Mouse (Mus musculus) adrenal gland, postnatal 36 days (tissue): ENCODE measurements around the gene Ubash3b. TPM values are rescaled to one million over a fixed set of nuclear protein-coding genes. Genes with fewer than 3 reads are reported as not detected.
A peak's percentile ranks its signal among the peaks of the same experiment; 100 is the strongest.

Source experiments
- DNase-seq, 2 experiments: peaks; one replicate each; pipeline ENCODE4 v3.0.0; 2021; ENCODE audit warnings: mixed read lengths in 1 of 2
- long read RNA-seq, 2 experiments: library from polyadenylated mRNA; stranded (forward); transcript quantifications; one replicate each; pipeline ENCODE4 v2.0.0; 2021; ENCODE audit warnings: borderline sequencing depth in 2 of 2
- total RNA-seq, 2 experiments: library from RNA; stranded (reverse); gene quantifications; 2 replicates each; pipeline ENCODE4 v1.2.3; 2021

The Ubash3b gene
- total RNA-seq = 1 to 10 TPM; 1.8 to 2.3 TPM
- long read RNA-seq, experiment 1, full-length matches to known transcripts = 1 of 3 reads
- long read RNA-seq, experiment 1, partial matches to known transcripts = 2 of 3 reads
- long read RNA-seq, experiment 1, other reads (novel, unspliced or antisense) = 0 of 3 reads
- long read RNA-seq, experiment 2, partial matches to known transcripts = 1 of 1 reads
- long read RNA-seq, experiment 2, other reads (novel, unspliced or antisense) = 0 of 1 reads

DNA sequence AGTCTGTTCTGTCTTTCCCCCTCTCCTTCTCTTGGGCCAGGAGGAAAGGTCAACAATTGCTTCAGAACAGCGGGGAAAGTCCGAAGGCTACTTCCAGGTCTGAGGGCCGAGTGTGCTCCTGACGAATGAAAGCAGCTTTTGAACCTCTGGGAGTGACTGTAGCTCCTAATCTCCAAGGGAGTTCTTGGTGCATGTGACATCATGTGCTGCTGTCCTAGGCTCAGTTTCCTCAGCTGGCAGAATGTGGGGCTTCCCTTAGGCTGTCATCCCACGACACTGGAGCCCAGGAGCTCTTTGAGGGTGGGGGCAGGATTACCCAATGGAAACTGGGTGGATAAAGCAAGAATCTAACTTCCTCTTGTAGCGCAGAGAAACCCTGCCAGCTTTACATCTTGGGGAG is at the start of gene Ubash3b:
TSS of gene Ubash3b (minus strand) at position 285 of the 400 bp plus-strand sequence.
- DNase-seq = no peak

- peak; percentile 92 to 95 for DNase-seq
These were observed 45.9 kb upstream of the Ubash3b start for GRCm38 (mm10) chr9:41207130-41208104.

DNA sequence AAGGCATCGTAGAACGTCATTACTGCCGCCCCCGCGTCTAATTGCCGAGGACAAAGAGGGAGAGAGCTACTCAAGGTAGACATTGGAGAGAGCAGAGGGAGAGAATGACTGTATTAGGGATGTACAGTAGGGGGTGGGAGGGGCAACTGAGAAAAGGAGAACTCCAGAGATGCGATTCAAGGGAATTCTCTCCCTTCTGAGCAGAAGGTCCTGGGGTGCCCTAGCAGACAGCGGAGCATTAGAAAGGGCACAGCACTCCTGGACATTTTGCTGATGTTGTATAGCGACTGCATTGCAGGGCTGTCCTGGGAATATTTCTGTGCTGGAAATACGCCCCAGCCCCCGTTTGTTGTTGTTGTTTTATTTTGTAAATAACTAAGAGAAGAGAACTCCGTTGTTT is 45.2 kb upstream of the Ubash3b start:
- no peak for DNase-seq

GRCm38 (mm10) chr9:41205267-41205666 is 43.8 kb upstream of the Ubash3b start:
- DNase-seq = no peak

DNA sequence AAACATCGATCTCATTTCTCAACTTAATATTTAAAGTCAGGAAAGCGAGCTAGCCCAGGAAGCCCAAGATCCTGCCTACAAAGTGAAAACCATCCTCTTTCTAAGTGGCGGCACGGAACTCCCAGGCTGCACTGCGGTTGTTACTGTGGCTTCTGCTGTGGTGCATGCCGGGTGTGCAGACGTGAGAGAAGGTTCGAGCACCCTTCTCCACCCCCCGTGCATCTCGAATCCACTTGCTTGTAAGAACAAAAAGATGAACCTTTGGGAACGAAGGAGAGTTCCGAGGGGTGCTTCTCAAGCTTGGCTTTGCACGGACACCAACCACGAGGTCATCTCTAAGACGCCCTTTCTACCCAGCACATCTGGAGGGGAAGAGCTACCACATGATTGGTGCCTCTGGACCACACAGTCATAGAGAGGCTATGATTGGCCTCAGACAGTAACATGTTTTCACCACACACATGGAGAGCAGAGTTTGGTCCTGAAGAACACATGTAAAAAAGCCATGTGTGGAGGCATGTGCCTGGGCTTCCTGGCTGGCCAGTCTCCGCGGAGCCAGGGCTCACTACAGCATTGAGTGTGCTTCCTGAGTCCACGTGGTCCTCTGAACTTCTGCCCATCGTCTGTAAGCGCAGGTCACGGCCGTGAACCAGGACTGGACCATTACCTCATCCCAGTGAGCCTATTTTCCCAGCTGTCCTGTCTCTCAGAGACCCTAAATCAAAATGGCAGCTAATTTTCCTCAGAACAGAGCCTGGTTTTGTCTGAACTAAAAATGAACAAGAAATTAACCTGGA is 38.2 kb upstream of the Ubash3b start:
- no peak for DNase-seq

DNA sequence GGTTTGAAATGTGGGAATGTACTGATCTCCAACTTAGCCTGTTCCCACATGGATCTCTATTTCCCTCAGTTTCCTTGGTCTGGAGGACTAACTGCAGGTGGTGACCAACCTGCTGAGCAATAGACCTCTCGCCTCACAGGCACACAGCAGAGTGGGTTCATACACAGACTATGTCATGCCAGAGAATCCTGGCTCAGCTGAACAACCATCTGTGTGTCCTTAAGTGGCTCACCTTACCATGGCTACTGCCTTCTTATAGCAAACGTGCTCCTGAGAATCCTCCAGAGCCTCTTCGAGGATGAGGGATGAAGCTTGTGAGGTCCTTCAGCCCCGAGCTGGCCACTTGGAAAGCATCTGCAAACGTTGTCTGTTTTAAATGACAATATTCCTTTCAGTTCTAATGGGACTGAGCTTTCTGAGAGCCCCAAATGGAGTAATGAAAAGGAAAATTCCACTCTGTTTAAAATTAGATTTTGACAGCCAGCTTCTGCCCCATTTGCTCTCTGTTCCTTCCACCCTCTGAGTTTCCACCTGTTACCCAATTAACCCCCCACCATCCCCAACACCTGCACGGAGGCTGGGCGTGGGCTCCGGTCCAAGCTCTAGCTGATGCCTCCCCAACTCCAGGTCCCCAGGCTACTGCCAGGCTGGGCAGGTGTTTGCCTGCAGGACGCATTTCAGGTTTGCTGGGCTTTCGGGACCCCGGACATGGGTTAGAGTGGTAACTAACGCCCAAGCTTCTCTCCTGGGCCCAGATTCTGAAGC is 37.2 kb upstream of the Ubash3b start:
- DNase-seq = no peak

- no peak for DNase-seq
These were observed 34.3 kb upstream of the Ubash3b start for GRCm38 (mm10) chr9:41195742-41196311.

- DNase-seq = no peak
These were observed 30.2 kb upstream of the Ubash3b start for GRCm38 (mm10) chr9:41191651-41192210.

DNA sequence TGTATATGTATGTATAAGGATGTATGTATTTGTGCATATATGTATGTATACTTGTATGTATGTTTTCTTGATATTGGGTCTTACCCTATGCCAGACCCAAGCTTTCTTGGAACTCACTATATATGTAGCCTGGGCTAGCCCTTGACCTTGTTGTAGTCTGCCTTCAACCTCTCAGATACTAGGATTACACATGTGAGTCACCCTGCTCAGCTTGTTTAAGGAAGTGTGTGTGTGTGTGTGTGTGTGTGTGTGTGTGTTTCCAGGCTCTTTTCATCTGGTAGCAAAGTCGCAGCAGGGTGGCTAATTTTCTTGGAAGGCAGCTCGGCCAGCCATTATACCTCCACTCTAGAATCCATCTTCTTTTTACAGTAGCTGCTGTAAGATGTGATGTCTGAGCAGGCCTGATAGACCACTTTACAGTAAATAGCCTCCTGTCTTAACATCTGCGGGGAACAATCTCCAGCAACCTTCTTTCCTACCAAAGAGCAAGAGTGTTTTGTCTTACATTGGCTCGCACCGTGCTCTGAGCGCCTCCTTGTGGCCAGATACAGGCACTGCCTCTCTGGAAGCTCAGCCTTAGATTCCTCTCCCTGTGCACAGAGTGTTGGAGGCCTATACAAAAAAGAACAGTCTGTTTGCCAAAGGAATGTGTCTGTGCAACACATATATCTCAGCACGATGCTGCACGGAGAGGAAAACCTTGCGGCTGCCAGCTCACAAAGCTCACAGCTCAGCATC is 29.4 kb upstream of the Ubash3b start:
- peak; percentile 71 to 76 for DNase-seq

GRCm38 (mm10) chr9:41187939-41188338 is 26.4 kb upstream of the Ubash3b start:
- no peak for DNase-seq

DNA sequence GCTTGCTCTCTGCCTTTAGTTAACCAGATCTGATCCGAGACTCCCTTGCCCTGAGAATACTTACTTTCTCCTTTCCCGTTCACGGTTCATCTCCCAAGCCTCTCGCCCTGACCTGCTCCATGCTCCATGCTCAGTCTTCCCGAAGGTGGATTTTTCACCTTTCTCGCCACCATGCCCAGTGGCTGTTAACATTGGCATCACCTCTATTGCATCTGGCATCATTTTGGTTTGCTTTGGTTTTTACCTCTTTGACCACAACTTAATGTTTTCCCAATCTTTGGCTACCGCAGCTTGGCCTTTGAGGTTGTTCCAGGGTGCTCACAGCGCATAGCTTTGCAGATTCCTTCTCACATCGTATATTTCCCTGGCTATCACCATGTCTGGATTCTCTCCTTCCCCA is 26.0 kb upstream of the Ubash3b start:
- DNase-seq = no peak

DNA sequence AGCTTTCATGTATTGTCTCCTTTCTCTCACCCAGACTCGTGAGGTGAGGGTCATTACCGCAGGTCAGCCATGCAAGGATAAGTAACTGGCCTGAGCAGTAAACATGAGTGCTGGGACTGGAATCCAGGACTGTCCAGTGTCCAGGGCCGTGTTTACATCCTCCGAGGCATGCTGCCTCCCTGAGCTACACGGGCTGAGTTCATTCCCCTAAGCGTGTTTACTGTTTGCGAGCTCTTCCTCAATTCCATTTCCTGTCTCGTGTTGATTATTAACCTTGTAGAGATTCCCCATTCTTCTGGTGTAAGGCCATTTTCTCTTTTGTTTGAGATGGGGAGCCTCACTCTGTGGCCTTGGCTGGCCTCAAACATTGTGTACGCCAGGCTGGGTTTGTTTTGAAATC is 23.8 kb upstream of the Ubash3b start:
- DNase-seq = no peak

DNA sequence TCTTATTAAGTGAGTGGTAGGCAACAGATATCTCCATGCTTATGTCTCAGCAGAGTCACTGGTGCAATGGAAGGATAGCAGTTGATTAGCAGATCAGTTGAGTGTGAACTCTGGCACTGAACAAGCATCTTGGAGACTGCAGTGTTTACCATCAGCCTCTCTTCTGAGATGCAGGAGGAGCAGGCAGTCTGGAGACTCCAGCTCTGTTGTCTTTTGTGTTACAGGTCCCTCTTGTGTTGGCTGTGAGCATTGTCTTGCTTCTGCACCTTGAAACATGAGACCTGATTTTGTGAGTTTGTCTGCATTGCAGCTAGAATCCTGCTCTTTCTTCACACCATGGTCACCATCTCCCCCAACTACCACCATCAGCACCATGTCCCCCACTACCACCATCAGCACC is 21.1 kb upstream of the Ubash3b start:
- DNase-seq = peak in 1 of 2 experiments; percentile 34

- no peak for DNase-seq
These were observed 20.3 kb upstream of the Ubash3b start for GRCm38 (mm10) chr9:41181803-41182202.

DNA sequence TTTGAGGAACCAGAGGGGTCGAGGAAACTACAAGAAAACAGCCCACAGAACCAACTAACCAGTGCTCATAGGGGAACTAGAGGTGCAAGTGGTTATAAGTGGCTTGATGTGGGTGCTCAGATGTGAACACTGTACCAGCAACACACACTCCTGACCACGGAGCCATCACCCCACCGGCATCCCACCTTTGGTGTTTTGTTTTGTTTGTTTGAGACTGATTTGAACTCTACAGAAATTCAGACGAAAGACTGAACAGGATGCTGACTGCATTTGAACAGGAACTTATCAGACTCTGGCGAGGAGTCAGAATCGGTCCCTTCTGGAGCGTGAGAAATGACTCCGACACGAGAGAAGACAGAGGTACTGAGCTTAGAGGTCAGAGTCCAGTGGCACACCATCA is 19.9 kb upstream of the Ubash3b start:
- DNase-seq = no peak

DNA sequence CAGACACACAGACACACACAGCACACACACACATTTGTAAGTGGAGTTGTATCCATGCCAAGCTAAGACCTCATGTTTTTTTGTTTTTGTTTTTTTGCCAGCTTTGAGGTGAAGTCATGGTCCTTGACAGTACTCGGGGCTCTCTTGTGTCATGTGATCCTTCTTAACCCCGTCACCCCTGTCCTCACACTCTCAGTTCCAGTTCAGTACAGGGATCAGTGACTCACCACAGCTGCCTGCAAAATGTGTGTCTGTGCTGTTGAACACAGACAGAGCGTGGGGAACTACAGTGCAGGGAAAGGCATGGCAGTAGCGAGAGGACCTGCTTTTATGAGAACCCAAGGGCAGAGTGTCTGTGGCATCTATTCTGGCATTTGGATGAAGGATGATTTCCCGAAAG is 17.6 kb upstream of the Ubash3b start:
- peak; percentile 42 to 53 for DNase-seq

GRCm38 (mm10) chr9:41173158-41173557 is 11.7 kb upstream of the Ubash3b start:
- no peak for DNase-seq

DNA sequence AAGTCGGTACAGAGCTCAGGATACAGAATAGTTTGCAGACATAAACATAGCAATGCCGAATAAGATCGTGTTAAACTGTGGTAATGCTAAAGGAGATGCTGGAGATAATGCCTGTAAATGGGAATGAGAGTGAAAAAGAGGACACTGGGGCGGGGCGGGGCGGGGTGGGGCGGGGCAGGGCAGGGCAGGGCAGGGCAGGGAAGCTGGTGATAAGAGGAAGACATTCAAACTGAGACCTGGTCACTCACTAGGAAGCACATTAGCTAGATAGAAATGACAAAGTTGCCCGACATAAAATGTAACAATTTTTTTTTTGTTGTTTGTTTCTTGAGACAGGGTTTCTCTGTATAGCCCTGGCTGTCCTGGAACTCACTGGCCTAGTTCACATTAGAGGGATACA is 10.9 kb upstream of the Ubash3b start:
- DNase-seq = no peak

DNA sequence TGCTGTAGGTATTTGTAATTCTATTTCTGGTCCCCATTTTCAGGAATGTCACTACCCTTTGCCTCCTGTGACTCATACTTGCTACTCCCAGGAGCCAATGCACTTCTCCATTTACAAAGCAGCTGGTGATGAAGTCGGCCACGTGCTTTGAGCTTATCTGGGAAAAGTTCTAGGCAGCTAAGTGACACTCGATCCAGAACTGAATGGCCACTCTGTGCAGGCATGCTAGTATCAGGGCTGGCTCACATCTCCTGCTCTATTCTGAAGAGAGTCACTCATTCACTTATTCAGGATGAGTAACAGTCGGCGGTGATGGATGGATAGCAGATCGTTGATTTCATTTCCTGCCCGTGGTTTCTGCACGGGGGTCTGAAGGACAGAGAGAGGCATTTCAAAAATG is 8.5 kb upstream of the Ubash3b start:
- DNase-seq = peak in 1 of 2 experiments; percentile 35

DNA sequence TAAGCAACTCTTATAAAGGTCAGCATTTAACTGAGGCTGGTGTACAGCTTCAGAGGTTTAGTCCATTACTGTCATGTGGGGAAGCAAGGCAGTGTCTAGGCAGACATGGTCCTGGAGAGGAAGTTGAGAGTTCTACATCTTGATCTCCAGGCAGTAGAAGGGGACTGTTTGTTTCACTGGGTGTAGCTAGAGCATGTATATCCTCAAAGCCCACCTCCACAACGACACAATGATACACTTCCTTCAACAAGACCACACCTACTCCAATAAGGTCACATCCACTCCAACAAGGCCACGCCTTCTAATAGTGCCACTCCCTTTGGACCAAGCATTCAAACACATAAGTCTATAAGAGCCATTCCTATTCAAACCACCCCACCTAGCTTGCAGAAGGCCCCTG is 7.2 kb upstream of the Ubash3b start:
- no peak for DNase-seq
